Mouse (Mus musculus): Measurements from ENCODE around the gene Itgad.

DNA sequence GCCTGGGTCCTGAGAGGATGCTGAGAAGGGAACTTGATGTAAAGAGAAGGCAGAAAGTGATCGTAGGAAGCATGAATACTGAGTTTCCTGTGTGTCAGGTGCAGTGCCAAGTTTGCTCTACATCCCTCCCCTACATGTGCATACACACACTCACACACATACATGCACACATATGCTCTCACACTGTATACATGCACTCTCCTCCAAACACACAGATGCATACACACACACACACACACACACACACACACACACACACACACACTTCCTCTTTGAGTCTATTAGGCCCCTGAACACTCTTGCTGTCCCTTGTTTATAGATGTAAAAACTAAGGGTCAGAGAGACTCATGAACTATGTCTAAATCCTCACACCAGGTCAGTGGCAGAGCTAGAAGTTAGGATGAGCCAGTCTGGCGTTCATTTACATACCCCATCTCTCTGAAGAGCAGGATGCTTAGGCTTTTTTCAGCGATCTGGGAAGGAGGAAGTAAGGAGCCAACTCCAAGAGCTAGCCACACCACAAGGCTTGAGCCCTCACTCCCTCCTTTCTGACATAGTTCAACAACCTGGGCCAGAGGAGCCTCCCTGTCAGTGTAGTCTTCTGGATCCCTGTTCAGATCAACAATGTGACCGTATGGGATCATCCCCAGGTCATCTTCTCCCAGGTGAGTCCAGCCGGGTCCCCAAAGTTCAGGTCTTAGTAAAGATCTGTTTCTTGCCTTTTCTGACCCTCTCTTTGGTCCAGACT, 38.8 kb upstream of the Itgad start:
- TF ChIP-seq CTCF (IDR thresholded peaks at IDR 0.05; ENCODE audit: borderline replicate concordance, insufficient read depth, low read depth, low read length): no peak
- no peak for TF ChIP-seq POLR2A (IDR thresholded peaks at IDR 0.05; ENCODE audit: borderline replicate concordance, insufficient read depth, low read length)
